ENCODE assay signal across 7 mouse cellular contexts in genomic region chr16:90282620-90283265, GRCm38 (mm10). TPM values are rescaled to one million over a fixed set of nuclear protein-coding genes. Genes with fewer than 3 reads are reported as not detected.
DNase-seq lines count a peak whose midpoint lies in the region; ATAC-seq and TF ChIP-seq lines count a peak whose summit lies in the region.

No protein-coding gene starts in this region.

- H3K4me2 ChIP-seq in forebrain, embryonic 12.5 days: peak overlapping the region; percentile 84
- peak overlapping the region; percentile 87 for H3K4me2 ChIP-seq in liver, embryonic 14.5 days (ENCODE audit: low read depth)
- H3K4me2 ChIP-seq in stomach, postnatal 0 days (replicated peaks; ENCODE audit: low read depth): peak overlapping the region; percentile 82

- H3K27ac ChIP-seq in forebrain, embryonic 12.5 days: peak overlapping the region; percentile 97; the same call in 1 of the 2 replicates
- peak overlapping the region; percentile 87 for H3K27ac ChIP-seq in liver, embryonic 14.5 days
- peak overlapping the region; percentile 97 for H3K27ac ChIP-seq in stomach, postnatal 0 days (replicated peaks)

- no peaks in the 10 kb centered on the region for H3K9me3 ChIP-seq in forebrain, embryonic 12.5 days
- no peaks in the 10 kb centered on the region for H3K9me3 ChIP-seq in liver, embryonic 14.5 days (ENCODE audit: control insufficient read depth, low read length)
- H3K9me3 ChIP-seq in stomach, postnatal 0 days (ENCODE audit: control insufficient read depth, low read length): no peaks in the 10 kb centered on the region

- no peaks in the 10 kb centered on the region for H3K36me3 ChIP-seq in forebrain, embryonic 12.5 days (replicated peaks)
- no peaks in the 10 kb centered on the region for H3K36me3 ChIP-seq in liver, embryonic 14.5 days (replicated peaks; ENCODE audit: control insufficient read depth, insufficient read depth, low read depth)
- H3K36me3 ChIP-seq in stomach, postnatal 0 days (ENCODE audit: control insufficient read depth, insufficient read depth, low read length): no peaks in the 10 kb centered on the region

- ATAC-seq in forebrain, embryonic 12.5 days (ENCODE audit: low FRiP score): no peak
- ATAC-seq in liver, embryonic 14.5 days (ENCODE audit: insufficient read depth): no peak
- no peak for ATAC-seq in stomach, postnatal 0 days (ENCODE audit: low FRiP score, low TSS enrichment)

- peak overlapping the region; percentile 99 for H3K9ac ChIP-seq in forebrain, embryonic 12.5 days
- H3K9ac ChIP-seq in liver, embryonic 14.5 days (replicated peaks): peak overlapping the region; percentile 99
- H3K9ac ChIP-seq in stomach, postnatal 0 days (ENCODE audit: low read length): peak overlapping the region; percentile 98

- peak overlapping the region; percentile 88 for H3K4me3 ChIP-seq in forebrain, embryonic 12.5 days (replicated peaks)
- H3K4me3 ChIP-seq in liver, embryonic 14.5 days (ENCODE audit: insufficient read depth in 1 of 2, low read depth in 2 of 2, low read length in 2 of 2): peak overlapping the region; percentile 79 to 100
- H3K4me3 ChIP-seq in stomach, postnatal 0 days (ENCODE audit: low read depth, low read length): peak overlapping the region; percentile 99

- WGBS in forebrain, embryonic 12.5 days: 32% methylated on average over 14 of the region's 14 CpGs
- WGBS in liver, embryonic 14.5 days (ENCODE audit: insufficient replicate concordance): 20% methylated on average over 14 of the region's 14 CpGs
- 29% methylated on average over 14 of the region's 14 CpGs for WGBS in stomach, postnatal 0 days

- TF ChIP-seq CTCF in liver, embryonic 14.5 days (IDR thresholded peaks at IDR 0.05; ENCODE audit: low read depth): no peak
- no peak for TF ChIP-seq CTCF in stomach, postnatal 0 days (IDR thresholded peaks at IDR 0.05; ENCODE audit: low read depth)

- peak; percentile 13 for DNase-seq in thymus, postnatal 0 days (ENCODE audit: low spot score)
- DNase-seq in thymus, adult 18-20 months: no peak
- no peak for DNase-seq in liver, embryonic 14.5 days (ENCODE audit: low read depth in 3 of 3, low spot score in 3 of 3)
- no peak for DNase-seq in stomach, postnatal 0 days (ENCODE audit: low spot score)
- DNase-seq in layer of hippocampus, adult 9-10 months (ENCODE audit: low spot score): no peak
- no peak for DNase-seq in adrenal gland, adult 18-20 months (ENCODE audit: low spot score in 2 of 2)

- H3K27me3 ChIP-seq in forebrain, embryonic 12.5 days: no peaks in the 10 kb centered on the region
- no peaks in the 10 kb centered on the region for H3K27me3 ChIP-seq in liver, embryonic 14.5 days (ENCODE audit: control insufficient read depth, insufficient read depth, low read length)
- H3K27me3 ChIP-seq in stomach, postnatal 0 days (ENCODE audit: control insufficient read depth, insufficient read depth, low read length): no peaks in the 10 kb centered on the region

- no peak for TF ChIP-seq EP300 in liver, embryonic 14.5 days (IDR thresholded peaks at IDR 0.05; ENCODE audit: low read depth)
- no peak for TF ChIP-seq EP300 in stomach, postnatal 0 days (optimal IDR thresholded peaks at IDR 0.05)

- H3K4me1 ChIP-seq in forebrain, embryonic 12.5 days: peaks cover 47% of the 10 kb centered on the region
- peaks cover 34 to 43% of the 10 kb centered on the region in 2 experiments for H3K4me1 ChIP-seq in liver, embryonic 14.5 days (replicated peaks; ENCODE audit: control insufficient read depth in 2 of 2, insufficient read depth in 2 of 2, low read length in 1 of 2)
- no peaks in the 10 kb centered on the region; the same call in 1 of the 2 replicates for H3K4me1 ChIP-seq in stomach, postnatal 0 days (replicated peaks; ENCODE audit: control insufficient read depth, insufficient read depth)

RNA-seq across cellular contexts. Expression of gene Scaf4, which starts 1.6 kb away (rescaled TPM):
- polyA plus RNA-seq in thymus, postnatal 0 days (2015; fragmentation: Nextera tagmentation; extraction: Ambion mirVana): 20.6 and 22.1 TPM in 2 replicates
- 39.4 and 39.5 TPM in 2 replicates for polyA plus RNA-seq in forebrain, embryonic 12.5 days (2016; fragmentation: Nextera tagmentation; extraction: Ambion mirVana)
- 21.8 and 23.5 TPM in 2 replicates for polyA plus RNA-seq in liver, embryonic 14.5 days (2012; rRNA removed)
- 9.0 and 10.1 TPM in 2 replicates for polyA plus RNA-seq in liver, embryonic 14.5 days (2014; fragmentation: Nextera tagmentation; extraction: Ambion mirVana)
- 8.3 and 9.8 TPM in 2 replicates for polyA plus RNA-seq in stomach, postnatal 0 days (2015; fragmentation: Nextera tagmentation; extraction: Ambion mirVana)
- total RNA-seq in adrenal gland, adult 18-20 months (2021): 10 to 100 TPM; 39.5 to 44.7 TPM
